Mouse (Mus musculus): ENCODE measurements at regions not wholly inside any gene's neighbourhood (a gene's known extent, or its start where the extent isn't known, plus 50 kb on each side); places are given as distances from the start of the nearest gene placed in this dataset.

- DNase-seq (ENCODE audit: low read depth, low spot score), result no peak
Observed at GRCm38 (mm10) chr2:114828192-114828591, 173.4 kb upstream of the Dph6 start.

GRCm38 (mm10) chr2:114835694-114836093 is 180.9 kb upstream of the Dph6 start:
- no peak for DNase-seq (ENCODE audit: low read depth, low spot score)

DNA sequence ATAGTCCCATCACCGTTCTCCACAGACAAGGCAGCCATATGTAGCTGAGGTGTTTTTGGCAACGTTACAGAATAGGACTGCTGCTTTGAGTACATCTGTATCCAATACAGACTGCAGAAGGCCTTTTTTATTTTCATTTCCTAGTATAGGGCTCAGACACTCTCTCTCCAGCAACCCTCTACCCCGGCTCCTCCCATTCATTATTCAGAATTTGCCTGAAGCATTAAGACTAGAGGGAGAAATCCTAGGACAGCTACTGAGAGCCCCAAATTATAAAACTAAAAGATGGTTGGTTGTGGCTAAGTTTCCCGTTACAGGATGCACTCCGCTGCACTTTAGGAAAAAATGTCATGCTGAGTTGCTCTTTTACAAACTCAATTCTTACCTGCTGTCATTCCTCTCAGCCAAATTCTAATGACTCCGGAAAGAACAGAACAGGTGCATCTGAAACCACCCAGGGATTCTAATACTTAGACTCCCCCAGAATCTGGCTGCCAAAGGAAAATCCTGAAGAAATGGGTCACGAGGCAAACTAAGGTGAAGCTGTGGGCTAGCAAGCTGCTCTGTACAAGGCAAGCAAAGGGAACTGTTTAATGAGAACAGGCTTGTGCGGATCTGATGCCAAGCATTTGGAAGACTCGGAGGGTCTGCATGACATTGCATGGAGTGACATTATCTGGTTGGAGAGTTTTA is 189.1 kb upstream of the Dph6 start:
- DNase-seq (ENCODE audit: low read depth, low spot score), result no peak

GRCm38 (mm10) chr2:114844389-114844771 is 189.6 kb upstream of the Dph6 start:
- no peak for DNase-seq (ENCODE audit: low read depth, low spot score)

DNA sequence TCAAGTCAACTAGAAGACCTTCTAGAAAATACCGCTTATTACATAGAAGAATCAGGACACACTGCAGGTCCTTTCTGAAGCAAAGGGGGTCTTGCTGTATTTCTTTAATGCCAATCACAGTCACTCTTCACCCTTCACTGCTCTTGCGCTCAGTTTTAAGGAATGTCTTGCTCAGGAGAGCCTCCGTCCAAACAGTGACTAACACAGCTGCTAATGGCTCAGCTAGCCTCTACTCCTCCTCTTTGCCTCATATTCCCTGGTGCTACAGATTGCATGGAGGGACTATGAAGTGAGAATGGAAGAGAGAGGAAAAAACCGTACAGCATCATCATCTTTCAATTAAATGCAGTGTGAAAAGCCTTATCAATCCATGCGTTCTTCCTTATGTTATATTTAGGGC is 193.7 kb upstream of the Dph6 start:
- DNase-seq (ENCODE audit: low read depth, low spot score), result no peak

GRCm38 (mm10) chr2:114848914-114849313 is 194.2 kb upstream of the Dph6 start:
- no peak for DNase-seq (ENCODE audit: low read depth, low spot score)

DNA sequence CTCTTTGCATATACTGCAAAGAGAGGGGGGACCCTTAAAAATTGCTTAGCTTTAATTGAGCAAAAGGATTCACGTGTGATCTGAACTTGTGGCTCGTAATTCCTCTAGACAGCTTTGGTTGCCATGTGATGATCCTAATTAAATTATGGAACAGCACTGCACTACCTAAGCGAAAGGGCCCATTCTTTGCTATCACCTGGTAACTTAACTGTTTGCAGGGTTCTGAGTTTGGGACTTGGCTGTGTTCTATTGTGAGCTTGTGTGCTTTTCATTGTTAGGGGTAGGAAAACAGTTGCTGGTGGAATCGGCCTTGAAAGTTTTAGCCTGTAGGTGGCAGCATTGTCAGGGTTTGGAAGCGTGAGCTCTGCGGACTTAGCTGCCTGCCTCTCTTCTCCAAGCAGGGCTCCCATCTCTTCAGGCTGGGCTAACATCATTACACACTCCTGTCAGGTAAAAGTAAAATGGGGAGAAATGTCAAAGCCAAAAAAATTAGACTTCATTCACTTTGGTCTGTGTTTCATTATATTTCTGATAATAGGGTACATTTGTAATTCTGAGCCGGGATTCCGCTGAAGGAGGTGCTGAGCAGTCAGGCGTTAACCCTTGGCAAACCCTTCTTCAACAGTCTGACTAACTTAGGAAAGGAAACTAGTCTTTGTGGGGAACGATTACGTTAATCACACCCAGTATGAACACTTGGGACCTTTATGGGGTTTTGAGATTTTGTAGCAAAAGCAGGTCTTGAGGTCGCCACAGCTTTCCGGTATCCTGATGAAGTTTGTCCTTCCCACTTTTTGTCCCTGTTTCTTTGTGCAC is 199.2 kb upstream of the Dph6 start:
- peak; percentile 0 for DNase-seq (ENCODE audit: low read depth, low spot score)

- DNase-seq (ENCODE audit: low read depth, low spot score), result no peak
Observed at GRCm38 (mm10) chr2:114872272-114872671, 217.5 kb upstream of the Dph6 start.

DNA sequence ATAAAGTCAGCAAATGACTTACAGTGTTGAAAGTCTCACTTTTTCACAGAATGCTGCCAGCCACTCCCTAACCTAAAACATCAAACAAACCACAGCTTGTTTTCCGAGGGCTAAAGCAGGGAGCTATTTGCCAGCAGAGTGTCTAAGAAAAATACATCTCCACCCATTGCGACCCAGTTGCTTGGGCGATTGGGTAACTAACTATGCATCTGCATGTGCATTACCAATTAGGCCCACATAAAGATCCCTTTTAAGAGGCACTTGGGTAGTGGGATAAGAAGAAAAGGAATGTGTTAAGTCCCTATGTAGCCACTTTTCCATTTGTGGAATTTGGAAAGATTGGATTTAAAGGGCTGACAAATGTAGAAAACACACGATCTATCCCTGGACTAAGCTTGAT is 218.3 kb upstream of the Dph6 start:
- DNase-seq (ENCODE audit: low read depth, low spot score), result no peak

GRCm38 (mm10) chr2:114879084-114879483 is 224.3 kb upstream of the Dph6 start:
- no peak for DNase-seq (ENCODE audit: low read depth, low spot score)

DNA sequence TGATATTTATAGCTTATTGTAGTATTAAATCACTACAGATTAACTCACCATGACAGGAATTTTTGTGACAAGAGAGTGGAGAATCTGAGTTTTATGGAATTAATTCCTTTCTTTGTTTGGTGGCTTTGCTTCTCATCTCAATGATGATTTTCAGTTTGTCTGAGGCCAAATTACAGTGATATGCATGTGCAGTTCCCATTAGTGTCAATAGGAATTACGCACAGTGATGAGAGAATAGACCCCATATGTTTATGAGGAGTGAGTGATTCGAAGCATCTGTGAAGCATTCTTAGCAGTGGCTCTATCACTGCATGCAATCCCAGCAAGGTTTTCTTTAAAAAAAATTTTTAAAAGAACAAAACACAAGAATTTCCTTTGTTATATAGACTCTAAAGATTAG is 225.0 kb upstream of the Dph6 start:
- no peak for DNase-seq (ENCODE audit: low read depth, low spot score)

DNA sequence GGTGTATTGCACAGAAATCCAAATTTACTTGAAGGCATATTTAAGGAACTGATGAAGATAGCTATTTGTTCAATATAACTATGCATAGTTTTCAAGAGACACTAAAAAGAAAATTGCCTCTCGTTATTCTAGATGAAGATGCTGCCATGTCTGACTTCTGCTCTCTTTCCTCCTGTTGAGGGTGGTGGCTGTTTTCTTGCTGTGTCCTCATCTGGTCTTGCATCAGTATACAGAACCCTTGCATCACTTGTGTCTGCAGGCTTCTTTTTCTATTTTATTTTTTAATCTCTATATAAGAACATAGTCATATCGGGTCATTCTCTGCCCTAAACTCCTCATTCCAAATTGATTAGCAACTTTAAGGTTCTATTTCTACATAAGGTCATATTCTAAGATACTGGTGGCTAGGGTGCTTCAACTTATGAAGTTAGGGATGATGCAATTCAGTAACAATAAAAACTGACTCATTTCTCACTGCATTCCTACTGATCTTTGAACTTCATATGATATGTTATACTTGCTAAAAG is 231.0 kb upstream of the Dph6 start:
- no peak for DNase-seq (ENCODE audit: low read depth, low spot score)

- no peak for DNase-seq (ENCODE audit: low read depth, low spot score)
Observed at GRCm38 (mm10) chr2:114898812-114899211, 244.0 kb upstream of the Dph6 start.

DNA sequence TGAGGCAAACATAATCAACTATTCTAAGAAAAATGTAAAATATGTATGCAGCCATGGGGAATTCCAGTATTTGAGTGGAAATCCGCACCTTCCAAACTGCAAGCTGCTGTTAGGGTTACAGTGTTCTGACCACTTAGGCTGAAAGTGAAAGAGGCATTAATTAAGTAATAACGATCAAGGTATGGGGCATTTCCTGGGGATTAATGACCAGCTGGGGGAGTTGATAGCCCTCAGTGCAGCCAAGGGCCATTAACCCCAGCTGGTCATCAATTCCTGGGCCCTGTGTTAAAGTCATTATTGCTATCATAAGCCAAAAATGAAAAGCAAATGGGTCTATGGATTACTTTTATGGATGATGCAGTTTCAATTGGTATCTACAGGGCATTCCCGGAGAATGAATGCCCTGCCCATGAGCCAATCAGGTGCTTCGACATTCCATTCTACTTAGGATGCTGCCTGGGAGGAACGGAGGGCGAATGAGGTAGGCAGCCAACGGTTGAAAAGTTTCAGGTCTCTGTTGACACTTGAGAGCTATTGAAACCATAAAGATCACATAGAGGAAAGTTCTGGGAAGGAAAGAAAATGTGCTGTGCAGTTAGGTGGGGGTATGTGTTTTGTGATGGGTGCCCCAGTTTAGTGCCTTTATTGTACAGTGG is 257.2 kb upstream of the Dph6 start:
- no peak for DNase-seq (ENCODE audit: low read depth, low spot score)

DNA sequence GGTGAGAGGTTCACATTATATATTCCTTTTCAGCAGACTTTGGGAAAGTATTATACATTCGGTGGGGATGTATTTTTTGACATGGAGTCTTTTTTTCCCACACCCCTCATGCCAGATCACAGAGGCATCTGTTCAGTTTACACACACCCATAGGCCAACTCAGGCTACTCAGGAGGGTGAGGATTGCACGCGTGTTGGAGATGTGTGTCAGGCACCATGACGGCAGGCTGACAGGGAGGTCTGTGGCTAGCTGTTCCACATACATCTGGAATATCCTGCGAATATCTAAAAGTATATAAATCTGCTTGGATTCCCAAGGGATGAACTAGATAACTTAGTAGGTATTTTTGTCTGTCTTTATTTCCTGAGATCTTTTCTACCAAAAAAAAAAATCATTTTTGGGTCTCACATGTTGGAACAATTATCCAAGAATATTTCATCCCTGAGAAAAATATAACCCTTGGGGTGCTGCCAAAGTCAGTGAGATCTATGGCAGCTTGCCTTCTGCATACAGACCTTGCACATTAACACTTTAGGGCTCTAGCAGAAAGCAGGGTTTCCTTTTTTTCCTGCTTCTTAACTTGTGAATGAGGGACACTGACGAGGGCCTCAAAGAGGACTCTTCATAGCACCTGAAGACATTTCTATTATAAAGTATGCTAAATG is 260.4 kb upstream of the Dph6 start:
- DNase-seq (ENCODE audit: low read depth, low spot score), result no peak

DNA sequence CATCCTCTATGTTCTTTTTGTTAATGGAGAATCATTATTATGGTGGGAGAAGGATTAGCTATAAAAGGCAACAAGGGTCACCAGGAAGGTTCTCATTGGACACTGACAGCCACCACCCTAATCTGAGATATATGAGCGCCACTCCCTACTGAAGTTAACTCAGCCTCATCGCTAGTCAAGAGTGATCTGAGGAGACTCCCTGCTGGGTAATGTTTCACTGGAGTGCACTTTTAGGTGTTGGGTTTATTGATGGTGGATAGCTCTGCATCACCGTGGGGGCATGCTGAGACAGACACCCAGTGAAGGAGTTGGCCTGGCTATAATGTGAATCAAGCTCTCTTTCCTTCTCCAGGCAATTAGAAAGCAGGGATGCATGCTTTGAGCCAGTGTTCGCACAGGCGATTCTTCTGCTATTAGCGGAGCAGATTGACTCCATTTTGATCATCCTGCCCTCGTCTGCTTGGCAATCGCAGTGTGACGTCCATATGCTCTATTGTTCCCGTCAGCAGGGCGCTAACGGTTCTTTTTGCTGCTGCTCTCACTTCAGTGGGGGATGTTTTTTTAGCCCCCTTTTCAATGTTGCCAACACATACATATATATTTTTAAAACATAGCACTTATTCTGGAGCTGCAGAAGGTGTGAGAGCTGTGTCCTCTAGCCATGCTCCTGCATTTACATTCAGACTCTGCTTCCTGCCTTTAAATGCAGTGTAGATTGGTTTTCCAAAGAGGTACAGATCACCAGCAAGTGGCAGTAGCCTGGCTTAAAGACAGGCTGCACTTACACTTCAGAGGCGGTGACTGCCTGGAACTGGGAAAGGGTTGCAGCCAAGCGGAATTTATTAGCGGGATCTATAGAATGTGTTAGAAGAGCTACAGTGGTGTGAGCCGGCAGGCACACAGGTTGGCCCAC is 263.9 kb upstream of the Dph6 start:
- no peak for DNase-seq (ENCODE audit: low read depth, low spot score)

- no peak for DNase-seq (ENCODE audit: low read depth, low spot score)
Observed at GRCm38 (mm10) chr2:114923911-114924310, 269.1 kb upstream of the Dph6 start.

DNA sequence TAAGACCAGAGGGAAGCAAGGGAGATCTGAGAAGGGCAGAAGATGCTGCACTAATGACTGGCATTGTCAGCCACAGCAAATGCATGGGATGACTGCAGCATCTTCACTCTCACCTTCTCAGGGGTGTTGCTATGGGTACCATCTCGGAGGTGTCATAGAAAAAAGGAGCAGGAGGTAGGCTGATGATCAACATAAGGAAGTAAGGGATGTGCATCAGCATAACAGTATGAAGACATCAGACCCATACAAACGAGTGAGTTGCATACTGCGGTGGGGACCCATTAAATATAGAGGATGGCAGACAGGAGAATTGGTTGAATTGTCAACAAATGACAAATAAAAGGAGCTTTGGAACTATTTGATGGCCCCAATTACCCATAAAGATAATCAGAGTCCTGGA is 280.7 kb upstream of the Dph6 start:
- no peak for DNase-seq (ENCODE audit: low read depth, low spot score)

GRCm38 (mm10) chr2:114938416-114939147 is 283.8 kb upstream of the Dph6 start:
- DNase-seq (ENCODE audit: low read depth, low spot score), result no peak

DNA sequence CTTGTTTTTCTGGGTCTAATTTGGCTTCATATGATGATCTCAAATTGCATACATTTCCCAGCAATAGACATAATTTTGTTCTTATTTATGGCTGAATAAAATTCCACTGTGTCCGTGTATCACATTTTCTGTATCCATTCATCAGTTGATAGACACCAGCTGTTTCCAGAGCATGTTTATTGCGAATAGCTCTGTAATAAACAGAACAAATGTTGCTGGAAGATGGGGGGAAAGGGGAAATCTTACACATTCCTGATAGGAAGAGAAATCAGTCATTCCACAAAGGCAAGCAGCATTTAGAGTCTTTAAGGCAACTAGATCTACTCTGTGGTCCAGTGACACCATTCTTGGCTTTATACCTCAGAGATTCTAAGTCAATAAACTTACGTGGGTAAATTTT is 311.3 kb upstream of the Dph6 start:
- no peak for DNase-seq (ENCODE audit: low read depth, low spot score)

Data from c-Kit-negative CD71-positive TER-119-positive erythroid progenitor cells, embryonic 14.5 days (primary cell).